Mouse (Mus musculus) hindbrain, embryonic 11.5 days (tissue): ENCODE data around the gene Fbxo30. TPM values are rescaled to one million over a fixed set of nuclear protein-coding genes. Genes with fewer than 3 reads are reported as not detected.

Source experiments
- ATAC-seq: fragments of 200-750 bp; cut with Nextera tagmentation; 2 replicates; pipeline ENCODE4 v1.8.0; 2017; ENCODE audit warnings: mild to moderate bottlenecking, moderate TSS enrichment, moderate library complexity; ENCODE audit not compliant: low FRiP score
- DNase-seq: peaks from one replicate; pipeline ENCODE4 v3.0.0-alpha.2; 2015; ENCODE audit warnings: low spot score
- H3K27ac ChIP-seq: fragments of 300-500 bp; sonication (generic); 2 replicates; pipeline ENCODE4 v1.5.1; 2014; ENCODE audit warnings: mild to moderate bottlenecking, low read depth, low read length
- H3K27me3 ChIP-seq: fragments of 300-500 bp; sonication (generic); 2 replicates; pipeline ENCODE4 v1.6.1; 2014; ENCODE audit warnings: mild to moderate bottlenecking, low read length, moderate library complexity, mixed read lengths; ENCODE audit not compliant: control insufficient read depth, insufficient read depth
- H3K36me3 ChIP-seq: fragments of 300-500 bp; sonication (generic); 2 replicates; pipeline ENCODE4 v1.6.1; 2014; ENCODE audit warnings: mild to moderate bottlenecking, low read length, moderate library complexity, mixed read lengths; ENCODE audit not compliant: control insufficient read depth, insufficient read depth
- H3K4me1 ChIP-seq: fragments of 300-500 bp; sonication (generic); replicated peaks from 2 replicates; pipeline ENCODE4 v1.6.1; 2014; ENCODE audit warnings: low read length, mixed read lengths; ENCODE audit not compliant: control insufficient read depth, insufficient read depth
- H3K4me2 ChIP-seq: fragments of 300-500 bp; sonication (generic); replicated peaks from 2 replicates; pipeline ENCODE4 v1.6.1; 2014; ENCODE audit warnings: mild to moderate bottlenecking, low read depth, low read length
- H3K4me3 ChIP-seq: fragments of 300-500 bp; sonication (generic); 2 replicates; pipeline ENCODE4 v1.5.1; 2014; ENCODE audit warnings: low read depth, low read length
- H3K9ac ChIP-seq: fragments of 300-500 bp; sonication (generic); 2 replicates; pipeline ENCODE4 v1.6.1; 2014; ENCODE audit warnings: low read depth, low read length
- H3K9me3 ChIP-seq: fragments of 300-500 bp; sonication (generic); 2 replicates; pipeline ENCODE4 v1.6.1; 2016; ENCODE audit warnings: low read length; ENCODE audit not compliant: control insufficient read depth
- WGBS: fragments of 180-500 bp; shearing (Covaris S2); extraction: QIAGEN DNeasy Blood & Tissue Kit; methylation state at CpG from one replicate; pipeline ENCODE4 v1.1.7; 2014; 5-methylcytosine and 5-hydroxymethylcytosine counted together
- polyA plus RNA-seq: library from polyadenylated mRNA; unstranded; fragments of >200 nt; fragmentation: Nextera tagmentation; extraction: Ambion mirVana; gene quantifications from 2 replicates; pipeline ENCODE4 v1.2.1, GENCODE M21; 2014

Fbxo30 gene
- polyA plus RNA-seq, 1 experiment from 2014 or later: 39.2 TPM

DNA sequence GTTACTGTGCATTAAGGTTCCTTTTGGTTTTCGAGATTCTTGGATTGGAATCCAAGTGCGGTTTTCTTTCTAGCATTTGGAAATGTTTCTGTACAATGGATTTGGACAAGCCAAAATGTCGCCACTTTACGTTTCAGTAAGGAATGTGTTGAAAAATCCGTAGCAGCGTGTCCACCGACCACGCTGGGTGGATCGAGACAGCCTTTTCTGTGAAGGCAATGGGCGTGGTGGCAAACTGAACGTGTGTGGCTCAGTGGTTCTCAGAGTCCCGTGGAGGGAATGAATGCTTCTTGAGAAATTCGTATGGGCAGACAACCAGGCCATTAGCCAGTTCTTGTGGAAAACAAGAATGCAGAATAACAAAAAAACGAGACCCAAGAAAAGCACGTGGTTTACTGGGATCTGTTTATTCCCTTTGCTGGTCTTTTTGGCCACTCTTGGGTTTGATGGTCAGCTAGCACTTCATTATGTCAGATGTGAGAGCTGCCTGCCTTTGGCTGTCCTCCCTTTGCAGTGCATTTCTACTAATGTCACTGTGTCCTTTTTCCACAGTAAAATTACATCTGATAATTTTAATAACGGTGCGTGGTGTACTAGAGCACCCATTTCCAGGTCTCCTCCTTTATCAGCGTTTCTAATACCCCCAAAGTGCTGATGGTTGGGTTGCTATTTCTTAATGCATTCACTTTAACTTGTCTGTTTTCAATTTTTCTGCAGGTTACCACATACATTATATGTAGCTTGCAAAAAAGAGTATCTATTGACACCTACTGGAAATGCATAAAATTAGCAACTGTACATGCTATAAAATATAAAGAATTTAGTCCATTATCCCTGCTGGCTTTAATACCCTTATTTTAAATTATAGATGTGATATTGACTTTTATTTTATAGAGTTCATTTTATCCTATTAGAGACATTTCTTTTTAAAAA lies 63.7 kb downstream of the Fbxo30 start:
- DNase-seq: peak; percentile 4
- no peak overlapping the region for H3K4me2 ChIP-seq
- no peaks in the 10 kb centered on the region for H3K4me1 ChIP-seq
- no peak overlapping the region for H3K27ac ChIP-seq
- no peak for ATAC-seq
- H3K27me3 ChIP-seq: no peaks in the 10 kb centered on the region
- WGBS: 82% methylated on average over 18 of the region's 18 CpGs
- H3K36me3 ChIP-seq: no peaks in the 10 kb centered on the region
- H3K4me3 ChIP-seq: no peak overlapping the region
- no peaks in the 10 kb centered on the region for H3K9me3 ChIP-seq
- H3K9ac ChIP-seq: no peak overlapping the region

Other genes starting within 250 kb of the Fbxo30 start
- not detected in 2 replicates for gene Grm1, start 199.0 kb upstream of the Fbxo30 start, polyA plus RNA-seq
- gene Shprh, start 131.9 kb upstream of the Fbxo30 start, polyA plus RNA-seq: 28.3 and 33.6 TPM in 2 replicates
- gene Epm2a, start 62.1 kb downstream of the Fbxo30 start, polyA plus RNA-seq: 0.81 and 0.91 TPM in 2 replicates